Mouse (Mus musculus) gastrocnemius, postnatal 4 days (tissue): Measurements from ENCODE around the gene Slc24a2. TPM values are rescaled to one million over a fixed set of nuclear protein-coding genes. Genes with fewer than 3 reads are reported as not detected.

Source experiments
- DNase-seq, 2 experiments: peaks; one replicate each; pipeline ENCODE4 v3.0.0; 2021 to 2022; ENCODE audit warnings: low spot score in 2 of 2, mixed read lengths in 2 of 2
- total RNA-seq, 2 experiments: library from RNA; stranded (reverse); gene quantifications; 2 replicates each; pipeline ENCODE4 v1.2.3; 2021

The Slc24a2 gene
- total RNA-seq, 2 experiments from 2014 or later, result 0.42 to 1.1 TPM

- no peak for DNase-seq
Observed at GRCm38 (mm10) chr4:86977272-86977671, 253.0 kb downstream of the Slc24a2 start.

GRCm38 (mm10) chr4:86957576-86958411, 272.5 kb downstream of the Slc24a2 start:
- peak in 1 of 2 experiments; percentile 31 for DNase-seq

GRCm38 (mm10) chr4:86955448-86955847, 274.8 kb downstream of the Slc24a2 start:
- DNase-seq, result no peak

GRCm38 (mm10) chr4:86953519-86953918, 276.8 kb downstream of the Slc24a2 start:
- no peak for DNase-seq

GRCm38 (mm10) chr4:86948794-86949193, 281.5 kb downstream of the Slc24a2 start:
- no peak for DNase-seq

- DNase-seq, result no peak
Observed at GRCm38 (mm10) chr4:86943296-86943695, 287.0 kb downstream of the Slc24a2 start.

GRCm38 (mm10) chr4:86942656-86943055, 287.6 kb downstream of the Slc24a2 start:
- DNase-seq, result no peak

GRCm38 (mm10) chr4:86936706-86937105, 293.6 kb downstream of the Slc24a2 start:
- no peak for DNase-seq

- no peak for DNase-seq
Observed at GRCm38 (mm10) chr4:86936217-86936616, 294.1 kb downstream of the Slc24a2 start.
